Mouse (Mus musculus): ENCODE measurements around the gene Mmaa.

Gene Mmaa

DNA sequence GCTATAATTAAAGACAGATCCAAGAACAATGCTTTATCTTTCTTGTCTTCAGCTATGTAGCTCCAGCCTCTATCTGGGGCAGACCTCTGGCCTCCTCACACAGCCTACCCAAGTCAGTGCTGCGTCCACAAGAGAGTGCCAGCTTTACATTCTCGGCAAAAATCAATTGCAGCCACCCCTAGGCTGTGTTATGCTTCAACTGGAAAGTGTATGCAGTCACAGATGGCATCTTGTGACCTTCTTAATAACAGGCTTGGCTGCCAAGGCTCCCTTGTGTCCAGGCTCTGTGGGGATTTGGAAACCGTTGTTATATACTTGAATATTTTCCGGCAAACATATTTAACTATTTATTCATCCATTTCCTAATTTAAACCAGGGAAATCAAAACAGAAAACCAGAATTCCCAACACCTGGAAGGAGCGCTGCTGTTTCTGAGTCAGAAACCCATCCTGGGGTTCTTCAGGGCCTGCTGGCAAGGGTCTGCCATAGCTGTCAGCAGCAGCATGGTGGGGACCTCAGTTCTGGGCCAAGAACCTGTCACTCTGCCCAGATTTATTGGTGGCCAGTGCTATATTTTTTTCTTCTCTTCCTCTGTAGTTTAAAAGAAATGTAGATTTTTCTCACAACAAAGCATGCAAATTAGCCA lies 72.5 kb downstream of the Mmaa start:
- no peak for DNase-seq (ENCODE audit: low spot score)

Data from ovary, adult 18-20 months (tissue).